In genomic region chr7:134224421-134224740, GRCm38 (mm10) we compare ENCODE assay signal across 8 mouse cellular contexts. TPM values are rescaled to one million over a fixed set of nuclear protein-coding genes. Genes with fewer than 3 reads are reported as not detected.
DNase-seq lines count a peak whose midpoint lies in the region; ATAC-seq and TF ChIP-seq lines count a peak whose summit lies in the region.

No protein-coding gene starts in this region.

- H3K9me3 ChIP-seq in intestine, embryonic 14.5 days (ENCODE audit: control insufficient read depth, low read length), result no peaks in the 10 kb centered on the region
- H3K9me3 ChIP-seq in midbrain, postnatal 0 days (ENCODE audit: low read length), result no peaks in the 10 kb centered on the region

- H3K4me3 ChIP-seq in cerebellum, adult 2 months (replicated peaks; ENCODE audit: insufficient read depth, low read depth, low read length), result peak overlapping the region; percentile 32
- H3K4me3 ChIP-seq in testis, adult 2 months (ENCODE audit: control insufficient read depth, low read depth, low read length), result peak overlapping the region; percentile 84
- H3K4me3 ChIP-seq in intestine, embryonic 14.5 days (ENCODE audit: low read depth, low read length), result peak overlapping the region; percentile 54
- peak overlapping the region; percentile 70 for H3K4me3 ChIP-seq in midbrain, postnatal 0 days (ENCODE audit: low read depth, low read length)

- TF ChIP-seq POLR2A in cerebellum, adult 2 months (IDR thresholded peaks at IDR 0.05; ENCODE audit: borderline replicate concordance, insufficient read depth, low read length), result no peak
- no peak for TF ChIP-seq POLR2A in testis, adult 2 months (IDR thresholded peaks at IDR 0.05; ENCODE audit: control insufficient read depth, low read depth, low read length)

- H3K27ac ChIP-seq in cerebellum, adult 2 months (ENCODE audit: insufficient read depth, low read length), result no peak overlapping the region
- H3K27ac ChIP-seq in testis, adult 2 months (ENCODE audit: control insufficient read depth, insufficient read depth, low read depth, low read length), result no peak overlapping the region
- peak overlapping the region; percentile 60 for H3K27ac ChIP-seq in intestine, embryonic 14.5 days (ENCODE audit: low read depth)
- H3K27ac ChIP-seq in midbrain, postnatal 0 days (ENCODE audit: low read depth, low read length), result no peak overlapping the region

- no peaks in the 10 kb centered on the region; the same call in 1 of the 2 replicates for H3K27me3 ChIP-seq in cerebellum, adult 2 months (ENCODE audit: control insufficient read depth, insufficient read depth, low read length)
- H3K27me3 ChIP-seq in testis, adult 2 months (ENCODE audit: control insufficient read depth, insufficient read depth, low read length), result no peaks in the 10 kb centered on the region
- peaks cover 5% of the 10 kb centered on the region for H3K27me3 ChIP-seq in intestine, embryonic 14.5 days (replicated peaks; ENCODE audit: control insufficient read depth, insufficient read depth, low read length)
- H3K27me3 ChIP-seq in midbrain, postnatal 0 days (ENCODE audit: insufficient read depth, low read length), result peaks cover 5% of the 10 kb centered on the region; the same call in 1 of the 2 replicates

- peak in 1 of 2 experiments; percentile 21 for DNase-seq in cerebellum, adult 2 months
- DNase-seq in cerebellum, postnatal 25 days, result no peak
- DNase-seq in testis, postnatal 14 days (ENCODE audit: low spot score), result no peak
- DNase-seq in intestine, embryonic 14.5 days (ENCODE audit: low spot score), result peak; percentile 74
- no peak for DNase-seq in midbrain, postnatal 0 days (ENCODE audit: low spot score)
- no peak for DNase-seq in spleen, postnatal 36 days (ENCODE audit: low spot score in 2 of 2)

- H3K4me1 ChIP-seq in cerebellum, adult 2 months (ENCODE audit: control insufficient read depth, insufficient read depth, low read length), result no peaks in the 10 kb centered on the region
- peaks cover 19% of the 10 kb centered on the region for H3K4me1 ChIP-seq in testis, adult 2 months (ENCODE audit: control insufficient read depth, insufficient read depth, low read length)
- peaks cover 15% of the 10 kb centered on the region for H3K4me1 ChIP-seq in intestine, embryonic 14.5 days (replicated peaks; ENCODE audit: control insufficient read depth, insufficient read depth, low read length)
- peaks cover 7% of the 10 kb centered on the region for H3K4me1 ChIP-seq in midbrain, postnatal 0 days (ENCODE audit: insufficient read depth, low read length)

- under 1% methylated on average over 14 of the region's 14 CpGs for WGBS in cerebellum, adult 2 months
- WGBS in intestine, embryonic 14.5 days, result 1% methylated on average over 14 of the region's 14 CpGs
- 0% methylated on average over 14 of the region's 14 CpGs for WGBS in midbrain, postnatal 0 days

- peak overlapping the region; percentile 59 for H3K9ac ChIP-seq in intestine, embryonic 14.5 days (ENCODE audit: low read length)
- H3K9ac ChIP-seq in midbrain, postnatal 0 days (replicated peaks; ENCODE audit: low read length, poor library complexity, severe bottlenecking), result peak overlapping the region; percentile 55

- peak overlapping the region; percentile 91 for H3K4me2 ChIP-seq in intestine, embryonic 14.5 days (ENCODE audit: low read length)
- peak overlapping the region; percentile 99 for H3K4me2 ChIP-seq in midbrain, postnatal 0 days (ENCODE audit: low read depth, low read length, poor library complexity, severe bottlenecking)

- ATAC-seq in intestine, embryonic 14.5 days (replicated peaks; ENCODE audit: low FRiP score, low TSS enrichment, low read depth), result peak; percentile 9; the same call in 1 of the 2 replicates
- peak; percentile 13; the same call in 1 of the 2 replicates for ATAC-seq in midbrain, postnatal 0 days (ENCODE audit: low FRiP score)
- ATAC-seq in CD4-positive, CD25-positive, alpha-beta regulatory T cell, adult 4 months, result no peak

- no peak for TF ChIP-seq CTCF in cerebellum, adult 2 months (IDR thresholded peaks at IDR 0.05; ENCODE audit: borderline replicate concordance, insufficient read depth, low read depth, low read length)
- no peak for TF ChIP-seq CTCF in testis, adult 2 months (IDR thresholded peaks at IDR 0.05; ENCODE audit: control insufficient read depth, insufficient read depth, insufficient replicate concordance, low read depth, low read length)
- TF ChIP-seq CTCF in midbrain, postnatal 0 days (IDR thresholded peaks at IDR 0.05), result no peak

- no peaks in the 10 kb centered on the region for H3K36me3 ChIP-seq in testis, adult 2 months (ENCODE audit: control insufficient read depth, insufficient read depth, low read length)
- H3K36me3 ChIP-seq in intestine, embryonic 14.5 days (ENCODE audit: control insufficient read depth, insufficient read depth, low read length), result no peaks in the 10 kb centered on the region
- no peaks in the 10 kb centered on the region for H3K36me3 ChIP-seq in midbrain, postnatal 0 days (ENCODE audit: insufficient read depth, low read length)

RNA-seq across cellular contexts. Expression of gene Adam12, which starts 7.6 kb away (rescaled TPM):
- 1.4 and 1.7 TPM in 2 replicates for polyA plus RNA-seq in cerebellum, adult 2 months (2012; rRNA removed)
- 0.51 and 0.58 TPM in 2 replicates for polyA plus RNA-seq in testis, adult 2 months (2012; rRNA removed)
- 13.8 and 15.1 TPM in 2 replicates for polyA plus RNA-seq in intestine, embryonic 14.5 days (2014; fragmentation: Nextera tagmentation; extraction: Ambion mirVana)
- total RNA-seq in midbrain, postnatal 0 days (2014; rRNA removed), result 12.8 and 18.5 TPM in 2 replicates
- polyA plus RNA-seq in midbrain, postnatal 0 days (2015; fragmentation: Nextera tagmentation; extraction: Ambion mirVana), result 2.0 and 3.5 TPM in 2 replicates
- polyA plus RNA-seq in CD4-positive, CD25-positive, alpha-beta regulatory T cell, adult 4 months (2017; shearing (Covaris generic)), result 1 to 10 TPM; 1.2 to 2.2 TPM

Comparison
In these comparisons a context has a peak if more than half of its experiments do, and no peak if none do; other contexts are left out.
1. H3K4me3 ChIP-seq: peak in every context shown above with its lines; median percentile 84 in testis, adult 2 months; 70 in midbrain, postnatal 0 days; 54 in intestine, embryonic 14.5 days; 32 in cerebellum, adult 2 months.